Mouse (Mus musculus): ENCODE results near the gene Lcn9. TPM values are rescaled to one million over a fixed set of nuclear protein-coding genes. Genes with fewer than 3 reads are reported as not detected.

Gene Lcn9
- polyA plus RNA-seq (2012), result not detected in 2 replicates

DNA sequence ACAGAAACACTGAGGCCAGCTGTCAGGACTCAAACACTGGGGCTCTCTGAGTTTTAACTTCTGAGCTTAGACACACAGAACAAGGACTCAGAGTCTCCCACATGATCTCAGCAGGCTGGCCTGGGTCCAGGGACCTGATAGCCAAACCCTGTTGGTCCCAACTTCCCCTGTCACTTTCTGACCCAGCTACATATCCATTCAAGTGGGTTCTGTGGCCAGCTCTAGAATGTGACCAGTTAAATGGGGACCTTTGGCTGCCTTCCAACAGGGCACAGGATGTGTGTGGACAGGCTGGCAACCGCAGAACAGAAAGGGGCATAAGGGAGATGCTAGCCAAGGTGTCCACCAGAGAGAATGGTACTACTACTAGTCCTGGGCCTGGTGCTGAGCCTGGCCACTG lies at the start of gene Lcn9:
Gene Lcn9, plus strand, starts transcription at position 348 of the 400 bp plus-strand sequence.

DNA sequence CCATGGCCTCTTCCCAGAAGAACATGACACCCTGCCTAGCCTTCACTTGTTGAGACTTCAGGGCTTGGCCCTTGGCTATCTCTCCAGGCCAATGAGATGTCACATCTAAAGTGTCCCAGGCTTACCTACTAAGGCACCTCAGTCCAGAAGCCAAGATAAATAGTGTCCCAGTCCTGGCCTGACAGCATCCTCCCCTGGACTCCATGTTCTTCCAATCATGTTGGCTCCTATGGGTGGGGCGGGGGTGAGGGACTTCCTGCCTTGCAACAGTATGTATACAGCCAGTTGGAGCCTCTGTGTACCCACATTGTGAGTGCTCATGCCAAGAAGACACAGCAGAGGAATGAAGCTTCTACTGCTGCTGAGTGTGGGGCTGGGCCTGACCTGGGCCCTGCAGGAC lies 46.2 kb upstream of the Lcn9 start, which contains the start of gene Lcn11:
Gene Lcn11, plus strand, starts transcription at position 301 of the 400 bp plus-strand sequence.

GRCm38 (mm10) chr2:25781957-25782356 lies 41.0 kb upstream of the Lcn9 start, which contains the start of gene Gm13539:
Gm13539 (plus strand) TSS chr2:25782257.

DNA sequence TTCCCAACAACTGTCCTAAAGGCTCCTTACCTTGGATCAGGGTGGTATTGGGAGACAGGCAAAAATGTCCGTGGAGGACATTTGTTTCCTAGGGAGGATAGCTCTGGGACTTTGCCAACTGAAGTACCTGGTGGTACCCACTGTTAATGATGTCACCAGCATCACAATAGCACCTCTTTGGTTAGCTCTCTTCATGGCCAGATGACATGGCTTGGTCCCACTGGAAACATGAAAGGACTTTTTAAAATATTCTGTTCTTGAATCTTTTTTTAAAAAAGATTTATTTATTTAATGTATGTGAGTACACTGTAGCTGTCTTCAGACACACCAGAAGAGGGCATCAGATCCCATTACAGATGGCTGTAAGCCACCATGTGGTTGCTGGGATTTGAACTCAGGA lies 7.2 kb upstream of the Lcn9 start, which contains the start of gene Glt6d1:
Gene Glt6d1, minus strand, starts transcription at position 101 of the 400 bp plus-strand sequence.

GRCm38 (mm10) chr2:25847226-25847625 lies 24.3 kb downstream of the Lcn9 start, which contains the start of gene Sohlh1:
Sohlh1 (minus strand) TSS chr2:25847248.

GRCm38 (mm10) chr2:25863337-25864131 lies 40.6 kb downstream of the Lcn9 start, which contains the start of gene Kcnt1:
Kcnt1 (plus strand) TSS chr2:25863734.

Other genes with a start within 250 kb of the Lcn9 start
- gene Mamdc4, start 248.3 kb upstream of the Lcn9 start, polyA plus RNA-seq (2012), result 2.5 and 2.7 TPM in 2 replicates
- gene Phpt1, start 247.9 kb upstream of the Lcn9 start, polyA plus RNA-seq (2012), result 14.1 and 16.5 TPM in 2 replicates
- gene Ajm1, start 241.4 kb upstream of the Lcn9 start, polyA plus RNA-seq (2012), result 0.37 and 0.81 TPM in 2 replicates
- 76.2 and 87.1 TPM in 2 replicates for gene Rabl6, start 214.6 kb upstream of the Lcn9 start, polyA plus RNA-seq (2012)
- gene Ccdc183, start 205.5 kb upstream of the Lcn9 start, polyA plus RNA-seq (2012), result not detected in 2 replicates
- gene Tmem141, start 201.1 kb upstream of the Lcn9 start, polyA plus RNA-seq (2012), result 11.4 and 11.5 TPM in 2 replicates
- gene Fcna, start 195.1 kb upstream of the Lcn9 start, polyA plus RNA-seq (2012), result 0.49 and 1.0 TPM in 2 replicates
- gene Lcn8, start 170.0 kb upstream of the Lcn9 start, polyA plus RNA-seq (2012), result not detected in 2 replicates
- gene Lcn5, start 165.2 kb upstream of the Lcn9 start, polyA plus RNA-seq (2012), result not detected in 2 replicates
- not detected in 2 replicates for gene Lcn6, start 146.4 kb upstream of the Lcn9 start, polyA plus RNA-seq (2012)
- gene Lcn10, start 140.4 kb upstream of the Lcn9 start, polyA plus RNA-seq (2012), result not detected in 2 replicates
- gene Obp2a, start 123.1 kb upstream of the Lcn9 start, polyA plus RNA-seq (2012), result not detected in 2 replicates
- gene Bmyc, start 116.4 kb upstream of the Lcn9 start, polyA plus RNA-seq (2012), result 115 and 133 TPM in 2 replicates
- gene Obp2b, start 86.1 kb upstream of the Lcn9 start, polyA plus RNA-seq (2012), result not detected in 2 replicates
- not detected in 2 replicates for gene Lcn3, start 57.6 kb upstream of the Lcn9 start, polyA plus RNA-seq (2012)
- not detected in 2 replicates for gene Lcn11, start 46.1 kb upstream of the Lcn9 start, polyA plus RNA-seq (2012)
- not detected in 2 replicates for gene Gm13539, start 40.9 kb upstream of the Lcn9 start, polyA plus RNA-seq (2012)
- gene Glt6d1, start 7.3 kb upstream of the Lcn9 start, polyA plus RNA-seq (2012), result not detected in 2 replicates
- not detected in 2 replicates for gene Sohlh1, start 24.1 kb downstream of the Lcn9 start, polyA plus RNA-seq (2012)
- gene Kcnt1, start 40.6 kb downstream of the Lcn9 start, polyA plus RNA-seq (2012), result 0.01 TPM in 1 of 2 replicates, not detected in the other
- gene Camsap1, start 160.1 kb downstream of the Lcn9 start, polyA plus RNA-seq (2012), result 4.4 and 6.3 TPM in 2 replicates
- gene Ubac1, start 198.6 kb downstream of the Lcn9 start, polyA plus RNA-seq (2012), result 119 and 126 TPM in 2 replicates

Data from megakaryocyte-erythroid progenitor cell, adult 5 weeks (primary cell).